Comparison of ENCODE assay signal across 33 mouse cellular contexts in genomic region chr1:132265936-132266335, GRCm38 (mm10). TPM values are rescaled to one million over a fixed set of nuclear protein-coding genes. Genes with fewer than 3 reads are reported as not detected.
DNase-seq lines count a peak whose midpoint lies in the region; ATAC-seq and TF ChIP-seq lines count a peak whose summit lies in the region.
"Had no signal": no experiment of that assay in that cellular context is flagged by ENCODE, and none has a peak within 500 bp of the region (broad histone marks: within the 10 kb centered on the region; RNA-seq: fewer than 3 reads in every experiment).

No protein-coding gene starts in this region.

- no peak for TF ChIP-seq CTCF in kidney, postnatal 0 days (IDR thresholded peaks at IDR 0.05; ENCODE audit: low read depth)
- TF ChIP-seq CTCF in ES-Bruce4 (IDR thresholded peaks at IDR 0.05; ENCODE audit: low read depth, low read length) = no peak

- H3K27me3 ChIP-seq in kidney, embryonic 14.5 days (ENCODE audit: control insufficient read depth, insufficient read depth, low read length) = no peaks in the 10 kb centered on the region
- no peaks in the 10 kb centered on the region for H3K27me3 ChIP-seq in kidney, postnatal 0 days (ENCODE audit: insufficient read depth, low read length)
- no peaks in the 10 kb centered on the region for H3K27me3 ChIP-seq in ES-Bruce4 (ENCODE audit: control insufficient read depth, insufficient read depth, low read length, poor library complexity, severe bottlenecking)
- no peaks in the 10 kb centered on the region for H3K27me3 ChIP-seq in heart, embryonic 10.5 days (ENCODE audit: insufficient read depth, poor library complexity, severe bottlenecking)
- H3K27me3 ChIP-seq: CH12.LX; embryonic facial prominence, embryonic 13.5 days; forebrain, embryonic 12.5 days; forebrain, embryonic 15.5 days; heart, embryonic 13.5 days had no signal

- no peak for DNase-seq in kidney, postnatal 36 days
- no peak for DNase-seq in kidney, postnatal 0 days (ENCODE audit: low spot score)
- DNase-seq in kidney, postnatal 10 days = no peak
- peak; percentile 50 for DNase-seq in R1 (ENCODE audit: low read depth, low spot score)
- no peak for DNase-seq in heart, embryonic 10.5 days (ENCODE audit: low spot score)
- no peak for DNase-seq in lung, postnatal 25 days (ENCODE audit: low spot score)
- DNase-seq: adrenal gland, postnatal 10 days; adrenal gland, postnatal 36 days; cerebellum, adult 11 months; cerebellum, adult 2 months; cerebellum, adult 9-11 months; cerebellum, postnatal 25 days; embryo, embryonic 11 days; gastrocnemius, postnatal 10 days; gastrocnemius, postnatal 36 days; heart, adult 11 months; heart, postnatal 14 days; heart, postnatal 4 days had no signal

- no peak overlapping the region for H3K9ac ChIP-seq in kidney, embryonic 14.5 days (ENCODE audit: low read depth, low read length)
- H3K9ac ChIP-seq in kidney, postnatal 0 days (ENCODE audit: low read depth, low read length) = no peak overlapping the region
- peak overlapping the region; percentile 43 for H3K9ac ChIP-seq in ES-Bruce4 (ENCODE audit: low read depth, poor library complexity, severe bottlenecking)
- H3K9ac ChIP-seq: forebrain, embryonic 12.5 days; forebrain, embryonic 15.5 days; heart, embryonic 13.5 days; hindbrain, embryonic 14.5 days had no signal

- 75% methylated on average over 10 of the region's 10 CpGs for WGBS in kidney, embryonic 14.5 days
- 74% methylated on average over 10 of the region's 10 CpGs for WGBS in kidney, postnatal 0 days
- WGBS in heart, embryonic 10.5 days = 90% methylated on average over 10 of the region's 10 CpGs

- TF ChIP-seq EP300 in ES-Bruce4 (IDR thresholded peaks at IDR 0.05; ENCODE audit: insufficient read depth, low read depth, low read length) = no peak

- no peak overlapping the region for H3K4me3 ChIP-seq in kidney, embryonic 14.5 days (ENCODE audit: low read length)
- H3K4me3 ChIP-seq in kidney, postnatal 0 days (replicated peaks; ENCODE audit: low read depth, low read length) = no peak overlapping the region
- H3K4me3 ChIP-seq in ES-Bruce4 (ENCODE audit: low read depth, low read length) = no peak overlapping the region
- H3K4me3 ChIP-seq in heart, embryonic 10.5 days = no peak overlapping the region
- H3K4me3 ChIP-seq: embryonic facial prominence, embryonic 10.5 days; embryonic facial prominence, embryonic 13.5 days; erythroblast, embryonic 14.5 days; forebrain, embryonic 12.5 days; forebrain, embryonic 15.5 days; heart, embryonic 13.5 days had no signal

- no peak overlapping the region for H3K4me2 ChIP-seq in kidney, embryonic 14.5 days (replicated peaks; ENCODE audit: low read depth, low read length)
- H3K4me2 ChIP-seq in kidney, postnatal 0 days (ENCODE audit: low read length) = no peak overlapping the region
- H3K4me2 ChIP-seq: embryonic facial prominence, embryonic 13.5 days; forebrain, embryonic 12.5 days; forebrain, embryonic 15.5 days; hindbrain, embryonic 14.5 days had no signal

- no peak for ATAC-seq in kidney, embryonic 14.5 days (ENCODE audit: low FRiP score, low TSS enrichment)
- no peak for ATAC-seq in kidney, postnatal 0 days (replicated peaks; ENCODE audit: low FRiP score, low read depth)
- ATAC-seq: forebrain, embryonic 15.5 days; hindbrain, postnatal 0 days; inflammation-experienced regulatory T-cells, adult 6 months; intestine, embryonic 16.5 days had no signal

- H3K4me1 ChIP-seq in kidney, embryonic 14.5 days (ENCODE audit: control insufficient read depth, insufficient read depth, low read length) = peaks cover 19% of the 10 kb centered on the region
- H3K4me1 ChIP-seq in kidney, postnatal 0 days (replicated peaks; ENCODE audit: insufficient read depth, low read length) = peaks cover 8% of the 10 kb centered on the region; the same call in 1 of the 2 replicates
- peaks cover 10% of the 10 kb centered on the region for H3K4me1 ChIP-seq in ES-Bruce4 (ENCODE audit: control insufficient read depth, insufficient read depth, low read length)
- H3K4me1 ChIP-seq in heart, embryonic 10.5 days = peaks cover 45% of the 10 kb centered on the region

- H3K9me3 ChIP-seq in kidney, embryonic 14.5 days (ENCODE audit: control insufficient read depth, low read length) = no peaks in the 10 kb centered on the region
- H3K9me3 ChIP-seq in kidney, postnatal 0 days (replicated peaks; ENCODE audit: low read length) = no peaks in the 10 kb centered on the region
- no peaks in the 10 kb centered on the region for H3K9me3 ChIP-seq in ES-Bruce4 (replicated peaks; ENCODE audit: control insufficient read depth, insufficient read depth, low read length, poor library complexity, severe bottlenecking)
- H3K9me3 ChIP-seq in heart, embryonic 10.5 days = no peaks in the 10 kb centered on the region
- H3K9me3 ChIP-seq: embryonic facial prominence, embryonic 10.5 days; embryonic facial prominence, embryonic 13.5 days; forebrain, embryonic 12.5 days; forebrain, embryonic 15.5 days; heart, embryonic 13.5 days had no signal

- peak overlapping the region; percentile 43; the same call in 1 of the 2 replicates for H3K27ac ChIP-seq in kidney, embryonic 14.5 days (ENCODE audit: low read depth, low read length)
- H3K27ac ChIP-seq in kidney, postnatal 0 days = 0 out of 2 replicates have a peak overlapping the region, but pooled peaks have one; percentile 55
- peak overlapping the region; percentile 90 for H3K27ac ChIP-seq in ES-Bruce4 (ENCODE audit: insufficient read depth, low read length)
- no peak overlapping the region for H3K27ac ChIP-seq in heart, embryonic 10.5 days
- H3K27ac ChIP-seq: embryonic facial prominence, embryonic 13.5 days; forebrain, embryonic 12.5 days; forebrain, embryonic 15.5 days; heart, embryonic 13.5 days; hindbrain, embryonic 14.5 days; hindbrain, postnatal 0 days had no signal

- no peaks in the 10 kb centered on the region for H3K36me3 ChIP-seq in kidney, embryonic 14.5 days (ENCODE audit: control insufficient read depth, insufficient read depth, low read length)
- H3K36me3 ChIP-seq in kidney, postnatal 0 days (ENCODE audit: insufficient read depth, low read length) = no peaks in the 10 kb centered on the region
- H3K36me3 ChIP-seq in ES-Bruce4 (ENCODE audit: control insufficient read depth, insufficient read depth, low read length, poor library complexity, severe bottlenecking) = no peaks in the 10 kb centered on the region
- H3K36me3 ChIP-seq in heart, embryonic 10.5 days = no peaks in the 10 kb centered on the region
- H3K36me3 ChIP-seq: embryonic facial prominence, embryonic 10.5 days; embryonic facial prominence, embryonic 13.5 days; forebrain, embryonic 12.5 days; forebrain, embryonic 15.5 days; heart, embryonic 13.5 days had no signal

- no peak for TF ChIP-seq POLR2A in ES-Bruce4 (IDR thresholded peaks at IDR 0.05; ENCODE audit: insufficient read depth, low read length)

RNA-seq across cellular contexts. Expression of gene Klhdc8a, which starts 32.5 kb away (rescaled TPM):
- 1.3 and 1.4 TPM in 2 replicates for polyA plus RNA-seq in kidney, embryonic 14.5 days (2014; fragmentation: Nextera tagmentation; extraction: Ambion mirVana)
- 4.1 and 5.0 TPM in 2 replicates for polyA plus RNA-seq in kidney, postnatal 0 days (2015; fragmentation: Nextera tagmentation; extraction: Ambion mirVana)
- polyA plus RNA-seq in ES-Bruce4 (2011; ENCODE audit: insufficient read depth, insufficient read length, low read depth, missing spikeins) = 0.60 and 0.72 TPM in 2 replicates
- polyA plus RNA-seq in heart, embryonic 10.5 days (2016; fragmentation: Nextera tagmentation; extraction: Ambion mirVana) = 0.26 and 0.60 TPM in 2 replicates
- polyA plus RNA-seq: erythroblast, embryonic 14.5 days; inflammation-experienced regulatory T-cells, adult 6 months had no signal

RNA-seq across cellular contexts. Expression of gene Gm10188, which starts 36.4 kb away (rescaled TPM):
- not detected in 2 replicates for polyA plus RNA-seq in kidney, embryonic 14.5 days (2014; fragmentation: Nextera tagmentation; extraction: Ambion mirVana)
- polyA plus RNA-seq in kidney, postnatal 0 days (2015; fragmentation: Nextera tagmentation; extraction: Ambion mirVana) = not detected in 2 replicates
- not detected in 2 replicates for polyA plus RNA-seq in ES-Bruce4 (2011; ENCODE audit: insufficient read depth, insufficient read length, low read depth, missing spikeins)
- polyA plus RNA-seq in heart, embryonic 10.5 days (2016; fragmentation: Nextera tagmentation; extraction: Ambion mirVana) = not detected in 2 replicates
- polyA plus RNA-seq: cerebellum, adult 2 months; embryonic facial prominence, embryonic 10.5 days; embryonic facial prominence, embryonic 13.5 days; erythroblast, embryonic 14.5 days; heart, embryonic 13.5 days; heart, embryonic 16.5 days; hindbrain, embryonic 11.5 days; inflammation-experienced regulatory T-cells, adult 6 months; intestine, embryonic 16.5 days had no signal

RNA-seq across cellular contexts. Expression of gene Nuak2, which starts 50.0 kb away (rescaled TPM):
- 1.4 and 2.3 TPM in 2 replicates for polyA plus RNA-seq in kidney, embryonic 14.5 days (2014; fragmentation: Nextera tagmentation; extraction: Ambion mirVana)
- 8.7 and 9.6 TPM in 2 replicates for polyA plus RNA-seq in kidney, postnatal 0 days (2015; fragmentation: Nextera tagmentation; extraction: Ambion mirVana)
- 20.0 and 21.7 TPM in 2 replicates for polyA plus RNA-seq in ES-Bruce4 (2011; ENCODE audit: insufficient read depth, insufficient read length, low read depth, missing spikeins)
- 3.0 and 3.4 TPM in 2 replicates for polyA plus RNA-seq in heart, embryonic 10.5 days (2016; fragmentation: Nextera tagmentation; extraction: Ambion mirVana)
- polyA plus RNA-seq: erythroblast, embryonic 14.5 days had no signal
